Mouse (Mus musculus): Measurements from ENCODE around the gene Sh3bp5.

The Sh3bp5 gene

GRCm38 (mm10) chr14:31393936-31394630, 41.8 kb downstream of the Sh3bp5 start:
- DNase-seq (ENCODE audit: low read depth, low spot score): no peak

GRCm38 (mm10) chr14:31393546-31393890, 42.4 kb downstream of the Sh3bp5 start:
- DNase-seq (ENCODE audit: low read depth, low spot score): no peak

DNA sequence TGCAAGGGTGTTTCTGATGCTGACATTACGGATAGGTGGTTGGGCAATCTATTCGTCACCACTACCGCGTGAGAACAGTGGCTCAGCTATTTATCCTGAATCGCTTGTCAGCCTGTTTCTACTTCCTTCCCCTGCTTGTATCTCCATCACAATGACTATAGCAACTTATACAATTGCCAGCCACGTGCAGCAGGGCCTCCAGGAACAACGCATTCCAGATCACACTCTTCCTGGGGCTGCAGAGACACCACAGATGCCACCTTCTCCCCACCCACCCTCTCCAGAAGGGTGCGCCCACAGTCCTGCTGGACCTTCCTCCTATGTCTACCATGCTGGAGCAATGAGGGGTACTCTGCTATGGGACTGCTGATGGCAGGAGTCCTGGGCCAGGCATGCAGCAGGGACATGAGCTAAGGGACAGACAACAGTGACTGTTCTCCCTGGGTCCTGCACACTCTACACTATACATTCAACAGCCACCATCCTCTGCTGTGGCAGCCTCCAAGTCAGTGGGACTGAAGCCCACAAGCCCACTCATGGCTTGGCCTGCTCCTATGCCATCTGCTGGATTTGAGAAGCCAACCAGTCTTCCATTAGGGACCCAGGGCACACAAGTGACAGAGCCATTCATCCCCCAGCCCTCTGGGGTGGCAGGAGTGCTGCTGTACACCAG, 42.9 kb downstream of the Sh3bp5 start:
- DNase-seq (ENCODE audit: low read depth, low spot score): no peak

DNA sequence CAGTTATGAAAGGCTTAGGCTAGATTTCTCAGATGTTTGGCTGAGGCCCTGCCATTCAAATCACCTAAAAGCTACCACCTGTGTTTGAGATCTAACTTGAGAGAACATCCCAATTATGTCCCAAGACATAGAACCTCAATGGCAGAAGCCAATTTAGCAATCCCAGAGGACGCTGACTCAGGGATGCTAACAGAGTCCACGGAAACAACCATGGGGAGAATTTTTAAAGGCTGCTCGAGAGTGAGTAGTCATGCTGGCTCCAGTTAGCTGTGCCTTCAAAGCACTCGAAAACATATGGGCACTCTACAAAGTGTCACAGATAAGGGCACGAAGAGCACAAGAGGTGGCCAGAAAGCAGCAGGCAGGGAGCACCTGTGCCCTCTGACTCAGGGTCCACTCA, 43.6 kb downstream of the Sh3bp5 start:
- no peak for DNase-seq (ENCODE audit: low read depth, low spot score)

DNA sequence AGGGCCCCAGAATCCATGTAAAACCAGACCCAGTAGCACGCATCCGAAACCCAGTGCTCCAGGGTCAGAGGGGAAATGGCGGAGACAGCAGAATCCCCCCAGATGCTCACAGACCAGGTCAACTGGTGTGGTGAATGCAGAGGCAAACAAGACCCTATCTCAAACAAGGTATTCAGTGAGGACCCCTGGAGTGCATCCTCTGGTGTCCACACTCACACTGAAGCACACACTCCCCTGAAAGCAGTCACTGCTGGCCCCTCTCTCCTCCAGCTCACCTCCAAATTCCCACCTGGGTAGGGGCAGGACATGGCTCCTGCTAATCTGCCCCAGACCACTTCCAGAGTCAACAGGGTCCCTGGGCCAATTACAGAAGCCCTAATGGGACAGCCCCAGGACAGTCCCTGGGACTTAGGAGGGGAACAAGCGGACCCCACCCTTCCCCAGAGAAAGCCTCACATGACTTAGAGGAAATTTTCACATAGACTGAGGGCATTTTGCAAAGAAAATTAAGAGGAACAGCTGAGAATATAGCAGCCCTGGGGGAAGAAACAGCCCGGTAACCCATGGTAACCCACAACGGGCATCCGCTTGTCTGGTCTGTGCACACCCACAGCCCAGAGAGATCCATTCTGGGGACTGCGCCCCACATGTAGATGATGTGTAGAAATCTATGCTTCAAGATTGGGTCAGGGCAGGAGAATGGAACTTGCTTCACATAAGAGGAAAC, 46.3 kb downstream of the Sh3bp5 start:
- DNase-seq (ENCODE audit: low read depth, low spot score): no peak

- DNase-seq (ENCODE audit: low read depth, low spot score): no peak
These were observed 47.6 kb downstream of the Sh3bp5 start for GRCm38 (mm10) chr14:31388086-31388872.

DNA sequence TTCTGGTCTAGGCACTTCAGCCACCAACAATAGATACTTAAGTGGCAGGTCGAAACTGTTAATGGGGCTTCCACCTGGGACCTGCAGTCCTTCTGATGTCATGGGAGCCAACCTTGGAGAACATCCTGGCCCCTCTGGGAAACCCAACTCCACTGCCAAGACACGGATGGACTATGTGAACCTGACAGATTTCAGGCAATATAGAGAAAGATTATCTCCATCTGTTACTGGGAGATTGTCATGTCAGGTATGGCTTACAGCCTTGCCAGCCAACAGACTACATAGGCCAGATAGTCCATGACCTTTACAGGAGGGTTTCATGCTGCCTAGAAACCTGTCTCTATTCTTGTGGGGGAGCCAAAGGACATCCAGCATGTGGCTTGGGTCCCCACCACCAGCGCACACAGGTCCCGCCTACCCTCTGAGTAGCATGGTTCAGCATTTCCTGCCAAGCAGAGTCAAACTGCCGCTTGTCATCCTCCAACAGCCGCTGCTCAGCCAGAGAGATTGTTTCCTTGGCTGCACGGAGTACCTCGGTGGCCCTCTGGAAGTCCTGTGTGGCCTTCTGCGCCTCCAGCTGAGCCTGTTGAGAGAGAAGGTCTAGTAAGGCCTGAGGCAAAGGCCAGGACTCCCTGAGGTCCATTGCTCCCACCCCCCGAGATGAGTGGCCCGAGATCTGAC, 48.4 kb downstream of the Sh3bp5 start:
- no peak for DNase-seq (ENCODE audit: low read depth, low spot score)

DNA sequence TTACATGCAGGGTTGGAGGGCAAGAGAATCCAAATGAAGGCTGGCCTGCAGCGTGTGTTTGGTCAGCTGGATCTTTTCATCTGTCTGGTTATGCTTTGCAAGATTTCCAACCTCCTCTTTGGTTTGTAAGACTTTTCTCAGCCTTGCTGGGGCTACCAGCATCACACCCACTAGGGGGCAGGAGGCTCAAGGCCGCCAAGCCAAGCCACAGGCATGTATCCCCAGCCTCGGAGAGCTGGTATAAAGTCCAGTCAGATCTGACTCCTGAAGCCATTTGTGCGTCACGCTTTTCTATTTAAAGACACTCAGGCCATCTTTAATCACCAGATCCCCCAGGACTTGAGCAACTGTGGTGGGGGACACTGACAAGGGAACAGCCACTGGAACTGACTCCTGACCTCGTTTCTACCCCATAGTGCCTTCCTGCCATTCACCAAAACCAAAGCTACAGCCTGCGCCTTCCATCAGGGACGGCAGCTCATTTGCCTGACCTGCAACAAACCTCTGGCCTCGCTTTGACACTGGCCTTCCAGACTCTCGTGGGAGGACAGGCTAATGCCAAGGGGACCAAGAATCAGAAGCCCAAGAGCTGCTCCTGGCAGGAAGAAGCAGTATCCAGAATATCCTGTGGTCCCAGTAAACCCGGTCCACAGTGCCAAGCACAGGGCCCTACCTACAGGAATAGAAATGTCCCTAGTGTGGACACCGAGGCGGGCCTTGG, 49.7 kb downstream of the Sh3bp5 start:
- DNase-seq (ENCODE audit: low read depth, low spot score): peak; percentile 74

DNA sequence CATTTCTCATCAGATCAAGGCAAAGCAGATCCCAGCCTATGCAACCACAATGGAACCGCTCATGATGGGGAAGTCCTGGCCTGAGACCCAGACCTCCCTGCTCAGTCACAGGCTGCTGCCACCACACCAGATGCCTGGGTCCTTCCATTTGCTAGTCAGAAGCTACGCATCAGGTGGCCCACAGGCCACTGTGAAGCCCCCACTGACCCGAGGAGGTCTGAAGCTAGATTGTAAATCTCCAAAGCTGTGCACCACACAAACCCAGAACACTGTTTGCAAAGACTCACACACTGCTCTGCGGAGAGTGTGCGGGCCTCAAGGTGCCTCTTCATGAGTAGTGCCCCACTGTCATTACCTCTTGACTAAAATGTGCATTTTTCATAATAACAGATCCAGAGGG, 50.5 kb downstream of the Sh3bp5 start:
- no peak for DNase-seq (ENCODE audit: low read depth, low spot score)

DNA sequence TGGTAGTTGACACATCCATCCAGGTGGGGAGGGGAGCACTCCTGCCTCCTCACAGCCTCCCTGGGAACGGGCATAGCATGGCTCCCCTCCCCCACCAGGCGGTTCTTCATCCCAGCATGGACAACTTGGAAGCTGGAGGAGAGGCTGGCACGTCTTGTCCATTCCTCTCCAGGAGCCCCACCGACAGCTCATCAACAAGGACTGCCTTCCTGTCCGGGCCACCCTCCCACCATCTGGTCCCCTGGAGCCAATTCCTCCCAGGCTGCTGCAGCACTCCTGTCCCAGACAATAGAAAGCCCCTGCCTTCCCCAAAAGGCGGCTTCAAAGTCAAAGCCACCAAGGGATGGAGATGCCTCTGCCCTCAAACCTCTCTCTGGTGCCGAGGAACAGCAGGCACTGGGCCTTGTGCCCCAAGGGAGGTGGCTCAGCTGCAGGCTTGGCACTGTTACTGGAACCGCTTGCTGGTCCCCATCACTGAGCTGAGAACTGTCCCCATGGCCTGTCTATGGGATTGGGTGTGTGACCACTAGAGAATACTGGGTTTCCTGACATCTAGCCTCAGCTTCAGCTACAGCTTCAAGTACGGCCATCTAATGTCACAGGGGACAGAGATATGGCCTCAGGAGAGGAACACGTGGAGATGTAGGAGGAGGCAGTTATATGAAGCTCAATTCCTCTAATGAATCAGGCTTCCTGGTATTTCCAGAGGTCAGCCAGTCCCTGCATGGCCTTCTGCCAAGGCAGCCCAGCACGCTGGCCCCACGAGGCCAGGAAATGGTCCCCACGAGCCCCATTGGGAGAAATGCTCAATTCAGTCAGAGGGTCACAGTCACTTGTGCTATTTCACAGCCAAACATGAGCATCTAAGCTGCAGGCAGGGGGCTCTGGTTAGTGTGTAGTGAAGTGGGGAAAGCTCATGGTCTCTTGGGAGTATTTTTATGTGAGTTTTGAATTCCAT, 51.2 kb downstream of the Sh3bp5 start:
- DNase-seq (ENCODE audit: low read depth, low spot score): no peak

- no peak for DNase-seq (ENCODE audit: low read depth, low spot score)
These were observed 52.3 kb downstream of the Sh3bp5 start for GRCm38 (mm10) chr14:31383470-31384050.

GRCm38 (mm10) chr14:31382276-31382675, 53.6 kb downstream of the Sh3bp5 start:
- DNase-seq (ENCODE audit: low read depth, low spot score): no peak

GRCm38 (mm10) chr14:31376331-31376730, 59.5 kb downstream of the Sh3bp5 start:
- DNase-seq (ENCODE audit: low read depth, low spot score): no peak

DNA sequence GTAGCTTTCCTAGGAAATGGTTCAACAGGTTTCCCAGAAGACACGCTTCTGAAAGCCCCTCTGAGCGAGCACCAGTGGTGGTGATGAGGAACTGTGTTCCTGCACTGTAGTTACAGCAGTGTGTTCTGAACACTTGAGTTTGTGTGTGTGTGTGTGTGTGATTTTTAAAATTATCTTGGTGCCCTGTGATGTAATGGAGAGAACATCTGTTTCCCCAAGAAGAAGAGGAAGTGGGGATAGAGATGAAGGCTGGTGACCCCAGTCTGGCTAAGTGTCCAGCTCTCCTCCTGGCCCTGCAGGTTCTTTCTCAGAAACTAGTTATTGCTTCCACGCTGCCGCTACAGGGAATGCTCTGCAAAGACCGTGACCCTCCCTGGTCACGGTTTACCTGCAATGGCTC, 61.5 kb downstream of the Sh3bp5 start:
- no peak for DNase-seq (ENCODE audit: low read depth, low spot score)

DNA sequence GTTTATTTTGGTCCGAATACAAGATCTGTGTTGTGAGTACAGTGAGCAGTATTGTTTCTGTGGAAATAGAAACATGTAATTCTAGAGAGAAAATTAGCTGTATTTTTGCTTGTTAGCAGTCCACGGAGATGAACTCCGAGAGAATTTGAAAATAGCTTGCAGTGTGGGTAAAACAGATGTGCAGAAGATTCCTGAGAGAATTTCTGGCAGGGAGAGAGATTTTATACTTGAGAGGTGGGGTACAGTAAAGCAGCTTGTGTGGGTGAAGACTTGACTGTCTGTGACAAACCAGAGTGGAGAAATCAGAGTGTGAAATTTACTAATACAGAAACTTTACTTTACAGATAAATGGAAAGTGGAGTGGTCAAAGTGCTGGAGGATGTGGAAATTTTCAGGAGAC, 66.5 kb downstream of the Sh3bp5 start:
- DNase-seq (ENCODE audit: low read depth, low spot score): no peak

GRCm38 (mm10) chr14:31367951-31368350, 67.9 kb downstream of the Sh3bp5 start:
- DNase-seq (ENCODE audit: low read depth, low spot score): no peak

DNA sequence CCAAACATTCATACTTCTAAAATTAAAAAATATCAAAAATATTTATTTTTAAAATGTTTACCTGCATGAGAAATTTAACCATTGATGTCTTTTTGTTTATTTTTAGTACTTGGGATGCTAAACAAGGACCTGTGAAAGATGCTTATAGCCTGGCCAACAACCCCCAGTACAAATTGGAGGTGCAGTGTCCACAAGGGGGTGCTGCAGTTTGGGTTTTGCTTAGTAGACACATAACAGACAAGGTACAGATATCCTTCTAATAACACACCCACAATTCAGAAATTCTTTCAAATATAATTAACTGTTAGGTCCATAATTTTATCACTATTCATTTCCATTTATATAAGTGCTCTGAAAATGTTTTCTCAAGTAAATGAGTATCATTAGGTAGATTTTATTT, 70.5 kb downstream of the Sh3bp5 start:
- DNase-seq (ENCODE audit: low read depth, low spot score): peak; percentile 64

DNA sequence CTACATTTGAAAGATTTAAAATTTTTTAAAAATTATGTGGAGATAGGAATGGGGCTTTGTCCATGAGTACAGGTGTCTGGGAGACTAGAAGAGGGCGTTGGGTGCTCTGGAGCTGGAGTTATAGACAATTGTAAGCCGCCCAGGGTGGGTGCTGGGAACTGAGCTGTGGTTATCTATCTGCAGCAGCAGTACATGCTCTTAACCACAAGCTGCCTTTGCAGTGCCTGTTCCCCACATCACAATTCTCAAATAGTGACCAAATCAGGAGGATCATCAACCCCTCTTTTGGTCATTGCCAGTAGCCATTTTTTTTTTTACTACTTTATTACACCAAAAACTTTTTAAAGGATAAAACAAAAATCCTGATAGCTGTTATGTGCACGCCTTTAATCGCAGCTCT, 71.3 kb downstream of the Sh3bp5 start:
- no peak for DNase-seq (ENCODE audit: low read depth, low spot score)

DNA sequence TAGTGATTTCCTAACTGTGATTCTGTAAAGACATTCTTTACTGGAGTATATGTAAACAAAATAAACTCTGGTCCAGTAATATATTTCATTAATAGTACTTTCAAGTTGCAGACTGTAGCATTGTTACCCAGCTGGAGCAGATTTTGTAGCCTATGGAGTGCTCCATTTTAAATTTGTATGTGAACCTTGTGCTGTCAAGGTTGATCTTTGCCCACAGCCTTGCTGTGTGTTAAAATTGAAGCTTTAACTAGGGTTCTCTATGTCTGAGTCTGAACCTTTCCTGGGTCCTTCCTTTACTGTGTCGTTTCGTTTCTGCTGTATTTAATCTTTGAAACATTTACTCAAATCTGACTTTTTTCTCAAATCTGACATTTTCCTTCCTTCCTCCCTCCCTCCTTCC, 73.6 kb downstream of the Sh3bp5 start:
- DNase-seq (ENCODE audit: low read depth, low spot score): no peak

Data from mesoderm, embryonic 11.5 days (tissue).